Mouse (Mus musculus) MEL (cell line): Measurements from ENCODE around the gene Scrn3. TPM values are rescaled to one million over a fixed set of nuclear protein-coding genes. Genes with fewer than 3 reads are reported as not detected.

ENCODE experiments used
- DNase-seq: peaks from one replicate; pipeline ENCODE4 v3.0.0; 2011; ENCODE audit warnings: low read depth, low spot score
- H3K27ac ChIP-seq: 2 replicates; pipeline ENCODE4 v1.5.1; 2012; ENCODE audit warnings: low read depth, mild to moderate bottlenecking, control low read depth, low read length, moderate library complexity; ENCODE audit not compliant: control insufficient read depth
- H3K27me3 ChIP-seq, 2 experiments: fragments of 150-350 bp in 1 of 2; sonication (generic) in 1 of 2; 2 replicates each; pipeline ENCODE4 v1.6.1; 2012; ENCODE audit warnings: low read length in 2 of 2, mild to moderate bottlenecking in 2 of 2, improper control_type of control experiment in 1 of 2, moderate library complexity in 1 of 2; ENCODE audit not compliant: insufficient read depth in 2 of 2, control insufficient read depth in 1 of 2
- H3K36me3 ChIP-seq, 2 experiments: 2 replicates each; pipeline ENCODE4 v1.6.1; 2012 to 2014; ENCODE audit warnings: low read length in 2 of 2, improper control_type of control experiment in 1 of 2, inconsistent platforms in 1 of 2, mild to moderate bottlenecking in 1 of 2; ENCODE audit not compliant: insufficient read depth in 2 of 2, control insufficient read depth in 1 of 2
- H3K4me1 ChIP-seq, 2 experiments: fragments of 150-350 bp in 1 of 2; sonication (generic) in 1 of 2; 2 replicates each; pipeline ENCODE4 v1.6.1; 2012; ENCODE audit warnings: low read length in 2 of 2, improper control_type of control experiment in 1 of 2, mild to moderate bottlenecking in 1 of 2; ENCODE audit not compliant: insufficient read depth in 2 of 2, control insufficient read depth in 1 of 2
- H3K4me3 ChIP-seq, 2 experiments: fragments of 150-350 bp in 1 of 2; sonication (generic) in 1 of 2; 2 replicates each; pipeline ENCODE4 v1.5.1; 2012; ENCODE audit warnings: low read depth in 2 of 2, low read length in 2 of 2, mild to moderate bottlenecking in 2 of 2, moderate library complexity in 2 of 2, control low read depth in 1 of 2, improper control_type of control experiment in 1 of 2; ENCODE audit not compliant: control insufficient read depth in 1 of 2, insufficient read depth in 1 of 2
- H3K79me2 ChIP-seq: 2 replicates; pipeline ENCODE4 v1.6.1; 2012; ENCODE audit warnings: mild to moderate bottlenecking, low read length, moderate library complexity; ENCODE audit not compliant: control insufficient read depth, poor library complexity, insufficient read depth
- H3K9ac ChIP-seq: 2 replicates; pipeline ENCODE4 v1.6.1; 2012; ENCODE audit warnings: low read depth, mild to moderate bottlenecking, control low read depth, low read length, moderate library complexity; ENCODE audit not compliant: control insufficient read depth, poor library complexity, severe bottlenecking
- H3K9me3 ChIP-seq: fragments of 150-350 bp; sonication (generic); replicated peaks from 2 replicates; pipeline ENCODE4 v1.6.1; 2012; ENCODE audit warnings: mild to moderate bottlenecking, low read length, improper control_type of control experiment, moderate library complexity; ENCODE audit not compliant: insufficient read depth
- CHD2 ChIP-seq: IDR thresholded peaks from 2 replicates; pipeline ENCODE4 v1.6.1; 2011; ENCODE audit warnings: low read length, improper control_type of control experiment
- E2F4 ChIP-seq: IDR thresholded peaks from 2 replicates; pipeline ENCODE4 v1.6.1; 2011; ENCODE audit warnings: low read depth, low read length, improper control_type of control experiment, borderline replicate concordance
- EP300 ChIP-seq, 2 experiments: IDR thresholded peaks; 2 replicates each; pipeline ENCODE4 v1.6.1; 2011; ENCODE audit warnings: improper control_type of control experiment in 2 of 2, low read length in 2 of 2, low read depth in 1 of 2, mild to moderate bottlenecking in 1 of 2
- ETS1 ChIP-seq: IDR thresholded peaks from 2 replicates; pipeline ENCODE4 v1.6.1; 2012; ENCODE audit warnings: low read depth, mild to moderate bottlenecking, inconsistent platforms, low read length, improper control_type of control experiment, moderate library complexity
- HCFC1 ChIP-seq: IDR thresholded peaks from 2 replicates; pipeline ENCODE4 v1.6.1; 2012; ENCODE audit warnings: low read depth, mild to moderate bottlenecking, inconsistent platforms, low read length, improper control_type of control experiment, moderate library complexity
- JUND ChIP-seq: IDR thresholded peaks from 2 replicates; pipeline ENCODE4 v1.6.1; 2011; ENCODE audit warnings: low read depth, mild to moderate bottlenecking, improper control_type of control experiment, low read length
- MAX ChIP-seq: IDR thresholded peaks from 2 replicates; pipeline ENCODE4 v1.6.1; 2011; ENCODE audit warnings: low read length, improper control_type of control experiment
- MAZ ChIP-seq: IDR thresholded peaks from 2 replicates; pipeline ENCODE4 v1.6.1; 2012; ENCODE audit warnings: low read depth, mild to moderate bottlenecking, inconsistent platforms, low read length, improper control_type of control experiment
- MEF2A ChIP-seq: IDR thresholded peaks from 2 replicates; pipeline ENCODE4 v1.6.1; 2014; ENCODE audit warnings: low read depth, mild to moderate bottlenecking, inconsistent platforms, low read length, improper control_type of control experiment; ENCODE audit not compliant: poor library complexity, insufficient replicate concordance, severe bottlenecking; ENCODE audit errors: extremely low read depth
- MXI1 ChIP-seq: IDR thresholded peaks from 2 replicates; pipeline ENCODE4 v1.6.1; 2011; ENCODE audit warnings: mild to moderate bottlenecking, low read depth, low read length, improper control_type of control experiment
- MYB ChIP-seq: IDR thresholded peaks from 2 replicates; pipeline ENCODE4 v1.6.1; 2011; ENCODE audit warnings: mild to moderate bottlenecking, low read depth, low read length, improper control_type of control experiment
- NELFE ChIP-seq: IDR thresholded peaks from 2 replicates; pipeline ENCODE4 v1.6.1; 2011; ENCODE audit warnings: low read depth, low read length, improper control_type of control experiment
- NRF1 ChIP-seq: IDR thresholded peaks from 2 replicates; pipeline ENCODE4 v1.6.1; 2014; ENCODE audit warnings: low read depth, mild to moderate bottlenecking, inconsistent platforms, low read length, improper control_type of control experiment, moderate library complexity; ENCODE audit not compliant: poor library complexity, insufficient read depth, severe bottlenecking
- POLR2A ChIP-seq, 2 experiments: IDR thresholded peaks; 2 replicates each; pipeline ENCODE4 v1.6.1; 2011 to 2012; ENCODE audit warnings: low read length in 2 of 2, mild to moderate bottlenecking in 2 of 2, control low read depth in 1 of 2, improper control_type of control experiment in 1 of 2, low read depth in 1 of 2, moderate library complexity in 1 of 2; ENCODE audit not compliant: control insufficient read depth in 1 of 2, insufficient read depth in 1 of 2, poor library complexity in 1 of 2
- POLR2AphosphoS2 ChIP-seq: IDR thresholded peaks from 2 replicates; pipeline ENCODE4 v1.6.1; 2011; ENCODE audit warnings: low read length, improper control_type of control experiment
- POLR2AphosphoS5 ChIP-seq: IDR thresholded peaks from 2 replicates; pipeline ENCODE4 v1.6.1; 2012; ENCODE audit warnings: low read depth, borderline replicate concordance, mild to moderate bottlenecking, inconsistent platforms, low read length, moderate library complexity, mixed read lengths
- TBP ChIP-seq: IDR thresholded peaks from 2 replicates; pipeline ENCODE4 v1.8.0; 2011; ENCODE audit warnings: low read depth, low read length, improper control_type of control experiment
- TCF12 ChIP-seq: IDR thresholded peaks from 2 replicates; pipeline ENCODE4 v1.6.1; 2014; ENCODE audit warnings: low read depth, mild to moderate bottlenecking, inconsistent platforms, low read length, improper control_type of control experiment, moderate library complexity
- UBTF ChIP-seq: IDR thresholded peaks from 2 replicates; pipeline ENCODE4 v1.6.1; 2012; ENCODE audit warnings: low read depth, mild to moderate bottlenecking, inconsistent platforms, low read length, improper control_type of control experiment, moderate library complexity, borderline replicate concordance; ENCODE audit not compliant: insufficient read depth
- ZKSCAN1 ChIP-seq: IDR thresholded peaks from 2 replicates; pipeline ENCODE4 v1.6.1; 2012; ENCODE audit warnings: low read depth, mild to moderate bottlenecking, inconsistent platforms, low read length, improper control_type of control experiment, moderate library complexity
- ZNF384 ChIP-seq: IDR thresholded peaks from 2 replicates; pipeline ENCODE4 v1.6.1; 2012; ENCODE audit warnings: low read depth, mild to moderate bottlenecking, inconsistent platforms, low read length, improper control_type of control experiment
- polyA plus RNA-seq, 2 experiments: library from polyadenylated mRNA; stranded (reverse) in 1 of 2; unstranded in 1 of 2; fragments of >175 nt in 1 of 2; fragments of >200 nt in 1 of 2; gene quantifications; 2 replicates each; pipeline versions ENCODE4 v1.2.1 to v1.2.4; 2012; ENCODE audit warnings: low replicate concordance in 2 of 2, low read depth in 1 of 2; ENCODE audit not compliant: insufficient read length in 2 of 2, insufficient read depth in 1 of 2, missing spikeins in 1 of 2
- total RNA-seq: library from RNA; depleted of rRNA; stranded (reverse); fragments of 300-350 nt; gene quantifications from 2 replicates; pipeline ENCODE4 v1.2.3, GENCODE M21; 2012

Scrn3 gene
- total and polyA plus RNA-seq, 3 experiments: 3.2 to 7.7 TPM; not detected in 1

DNA sequence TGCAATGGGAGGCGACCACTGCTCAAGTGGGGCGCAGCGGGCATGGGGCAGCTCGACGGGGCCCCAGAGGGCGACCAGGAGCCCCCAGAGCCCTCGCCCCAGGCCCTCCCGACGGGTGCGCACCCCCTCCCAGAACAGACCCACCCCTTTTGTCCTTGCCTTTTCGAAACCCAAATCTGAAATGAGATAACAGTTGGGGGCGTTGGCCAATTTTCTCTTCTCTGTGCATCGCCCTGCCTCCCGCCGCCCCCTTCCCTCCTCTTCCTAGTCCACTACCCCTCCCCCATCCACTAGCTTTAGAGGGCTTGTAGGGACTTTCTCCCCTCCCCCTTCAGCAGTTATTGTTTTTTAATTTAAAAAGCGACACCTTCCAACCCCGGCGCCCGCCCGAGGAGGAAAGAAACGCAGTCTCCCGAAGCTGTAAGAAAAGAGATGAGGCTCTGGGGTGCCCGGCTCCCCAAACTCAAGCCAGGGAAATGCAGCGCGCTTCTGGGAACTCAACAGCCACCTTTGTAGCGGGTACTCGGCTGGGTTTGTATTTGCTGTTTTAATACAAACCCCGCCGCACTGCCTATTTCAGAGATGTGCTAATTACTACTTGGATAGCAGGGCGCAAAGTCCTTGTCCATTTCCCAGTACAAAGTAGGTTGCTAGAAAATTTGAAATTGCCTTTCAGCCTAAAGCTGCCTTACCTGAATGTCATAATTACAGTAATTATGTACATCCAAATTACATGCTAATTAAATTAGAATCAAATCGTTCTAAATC, 32.9 kb upstream of the Scrn3 start:
- Histone ChIP-seq H3K36me3 (0 out of 4 replicates have a peak, but pooled peaks cover 0 to 2% of the 10 kb centered on the region in 2 experiments), H3K4me3 (peak overlapping the region; percentile 54 to 63), H3K27ac (no peak overlapping the region), H3K79me2 (no peaks in the 10 kb centered on the region), H3K4me1 (no peaks in the 10 kb centered on the region), H3K9me3 (no peaks in the 10 kb centered on the region), H3K9ac (peak overlapping the region; percentile 57; the same call in 1 of the 2 replicates), H3K27me3 (no peaks in the 10 kb centered on the region)
- peak; percentile 14 for DNase-seq
- no peak for TF ChIP-seq ZNF384
- TF ChIP-seq HCFC1: no peak
- no peak for TF ChIP-seq TCF12
- no peak for TF ChIP-seq CHD2
- TF ChIP-seq MAX: no peak
- no peak for TF ChIP-seq NELFE
- no peak for TF ChIP-seq UBTF
- TF ChIP-seq MYB: no peak
- no peak for TF ChIP-seq MXI1
- no peak for TF ChIP-seq NRF1

DNA sequence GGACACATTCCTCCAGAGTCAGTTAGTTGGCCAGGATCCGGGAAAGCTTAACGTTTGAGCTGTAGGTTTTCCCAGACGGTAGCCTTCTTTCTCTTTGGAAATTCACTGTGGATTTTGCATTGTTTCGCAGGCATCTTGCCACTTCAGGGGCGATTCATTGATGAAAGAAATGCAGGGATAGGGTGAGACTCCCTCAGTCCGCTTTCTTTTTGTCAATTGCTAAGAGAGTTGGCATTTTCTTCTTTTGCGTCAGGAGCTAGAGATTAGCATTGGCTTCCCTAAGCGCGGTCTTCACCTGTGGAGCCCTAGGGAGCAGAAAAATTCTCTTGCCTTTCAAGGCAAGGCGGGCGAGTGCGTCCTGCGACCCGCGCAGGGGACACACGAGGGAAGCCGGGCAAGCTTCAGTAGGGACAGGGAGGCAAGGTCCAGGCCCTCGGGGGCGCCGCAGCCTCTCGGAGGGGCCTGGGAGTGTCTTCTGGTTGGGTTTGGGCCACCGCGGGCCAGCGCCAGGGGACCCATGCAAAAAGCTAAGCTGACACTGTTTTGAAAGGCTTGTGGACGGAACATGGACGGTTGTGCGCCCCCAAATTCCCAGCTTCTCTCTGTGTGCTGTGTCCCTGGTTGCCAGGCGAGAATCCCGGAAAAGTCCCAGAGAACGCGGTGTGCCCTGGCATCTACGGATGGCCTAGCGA, 31.9 kb upstream of the Scrn3 start:
- Histone ChIP-seq H3K27me3 (no peaks in the 10 kb centered on the region), H3K36me3 (peaks cover 0 to 3% of the 10 kb centered on the region in 2 experiments; a peak in 1 of 4 replicates), H3K9me3 (no peaks in the 10 kb centered on the region), H3K79me2 (no peaks in the 10 kb centered on the region), H3K9ac (no peak overlapping the region), H3K4me1 (peaks cover 0 to 3% of the 10 kb centered on the region in 2 experiments; a peak in 1 of 4 replicates), H3K4me3 (no peak overlapping the region), H3K27ac (no peak overlapping the region)
- DNase-seq: no peak
- no peak for TF ChIP-seq JUND
- no peak for TF ChIP-seq MEF2A
- no peak for TF ChIP-seq ZKSCAN1
- TF ChIP-seq POLR2AphosphoS5: no peak
- TF ChIP-seq ETS1: no peak
- no peak for TF ChIP-seq POLR2AphosphoS2
- no peak for TF ChIP-seq POLR2A (IDR thresholded peaks at IDR 0.05; ENCODE audit: control insufficient read depth in 1 of 2, insufficient read depth in 1 of 2, low read depth in 1 of 2, low read length in 2 of 2, poor library complexity in 1 of 2)
- TF ChIP-seq MXI1: no peak
- no peak for TF ChIP-seq TBP
- no peak for TF ChIP-seq E2F4
- no peak for TF ChIP-seq TCF12
- TF ChIP-seq MAZ: no peak
- no peak for TF ChIP-seq EP300 (IDR thresholded peaks at IDR 0.05; ENCODE audit: low read depth in 1 of 2, low read length in 2 of 2)
